Mouse (Mus musculus): Measurements from ENCODE around the gene Ccdc182. TPM values are rescaled to one million over a fixed set of nuclear protein-coding genes. Genes with fewer than 3 reads are reported as not detected.

Gene Ccdc182
- polyA plus RNA-seq (2015; fragmentation: Nextera tagmentation; extraction: Ambion mirVana) = not detected in 2 replicates

DNA sequence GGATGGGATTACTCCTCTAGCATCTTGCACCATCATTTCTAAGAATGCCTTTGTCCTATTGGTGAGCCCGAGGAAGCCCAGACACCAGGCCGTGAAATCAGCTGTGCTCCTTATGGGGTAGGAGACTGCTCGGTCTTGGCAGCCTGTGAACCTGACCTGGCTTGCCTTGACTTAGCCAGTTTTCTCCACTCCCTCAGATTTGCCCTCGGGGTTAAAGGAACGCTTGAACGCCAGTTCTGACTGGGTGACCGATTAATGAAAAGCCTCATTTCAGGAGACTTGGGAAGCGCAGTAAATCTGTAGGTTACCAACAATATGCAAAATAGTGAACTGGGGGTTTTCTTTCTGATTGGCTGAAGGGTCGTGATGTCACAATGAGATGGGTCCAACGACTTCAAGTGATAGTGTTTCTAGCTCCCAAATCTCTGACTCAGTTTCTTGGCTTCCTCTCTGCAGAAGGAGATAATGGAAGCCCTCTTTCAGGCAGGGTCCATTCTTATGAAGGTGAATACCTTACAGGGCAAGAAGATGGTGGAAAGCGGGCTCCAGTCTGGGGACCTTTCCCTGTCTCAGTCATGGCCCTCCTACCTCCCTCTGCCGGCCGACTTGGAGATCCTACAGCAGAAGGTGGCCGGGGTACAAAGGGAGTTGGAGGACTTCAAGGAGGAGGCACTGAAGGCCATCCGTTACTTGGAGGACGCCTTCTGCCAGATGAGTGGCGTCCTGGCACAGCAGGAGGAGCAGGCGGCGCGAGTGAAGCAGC is at the start of gene Ccdc182:
Gene Ccdc182, plus strand, starts transcription at position 428 of the 763 bp plus-strand sequence.
- peaks cover 13% of the 10 kb centered on the region for H3K4me1 ChIP-seq (replicated peaks)
- H3K4me3 ChIP-seq (replicated peaks) = no peak within 1 kb of the TSS; the same call in 1 of the 2 replicates
- no peaks in the 10 kb centered on the region for H3K36me3 ChIP-seq
- H3K27me3 ChIP-seq = peaks cover 39% of the 10 kb centered on the region
- H3K27ac ChIP-seq = no peak within 1 kb of the TSS
- no peaks in the 10 kb centered on the region for H3K9me3 ChIP-seq (replicated peaks)
- no peak for ATAC-seq (ENCODE audit: low read depth)
- DNase-seq = no peak
- H3K4me2 ChIP-seq = peak within 1 kb of the TSS; percentile 40
- H3K9ac ChIP-seq = no peak within 1 kb of the TSS
- WGBS (ENCODE audit: insufficient replicate concordance) = 32% methylated on average over 20 of the region's 20 CpGs

DNA sequence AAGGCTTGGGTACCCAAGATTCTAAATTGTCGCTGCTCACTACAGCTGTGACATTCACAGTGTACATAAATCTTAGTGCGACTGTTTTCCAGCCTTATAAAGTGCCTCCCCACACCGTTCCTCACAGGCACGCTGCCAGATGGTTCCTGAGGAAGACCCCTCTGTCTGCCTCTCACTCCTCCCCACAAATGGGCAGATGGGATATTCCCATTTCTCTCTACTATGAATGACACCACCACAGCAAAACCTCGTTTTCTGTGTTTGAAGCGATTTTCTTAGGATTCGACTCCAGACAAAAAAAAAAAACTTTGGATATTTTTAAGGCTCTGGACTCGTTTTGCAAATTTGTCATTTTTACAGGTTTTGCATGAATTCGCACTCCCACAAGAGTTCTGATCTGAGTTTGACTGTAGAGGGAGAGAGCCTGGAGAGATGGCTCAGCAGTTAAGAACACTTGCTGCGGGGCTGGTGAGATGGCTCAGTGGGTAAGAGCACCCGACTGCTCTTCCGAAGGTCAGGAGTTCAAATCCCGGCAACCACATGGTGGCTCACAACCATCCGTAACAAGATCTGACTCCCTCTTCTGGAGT is 48.2 kb upstream of the Ccdc182 start:
- no peaks in the 10 kb centered on the region for H3K9me3 ChIP-seq (replicated peaks)
- WGBS (ENCODE audit: insufficient replicate concordance) = 71% methylated on average over 14 of the region's 14 CpGs

DNA sequence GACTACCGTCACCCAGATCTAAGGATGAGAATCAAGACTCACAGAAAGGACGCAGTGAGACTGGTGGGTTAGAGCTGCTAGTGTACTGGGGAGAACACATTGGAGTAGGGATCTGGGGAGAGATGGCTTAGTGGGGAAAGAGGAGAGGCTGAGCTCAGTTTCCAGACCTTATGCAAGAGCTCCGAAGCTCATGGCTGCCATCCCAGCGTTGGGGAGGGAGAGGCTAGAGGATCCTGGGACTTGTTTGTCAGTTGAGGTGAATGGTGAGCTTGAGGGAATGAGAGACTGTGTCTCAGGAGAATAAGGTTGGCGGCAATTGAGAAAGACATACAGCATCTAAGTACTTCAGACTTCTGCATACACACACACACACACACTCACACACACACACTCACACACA is 45.2 kb upstream of the Ccdc182 start:
- H3K4me1 ChIP-seq (replicated peaks) = peaks cover 11% of the 10 kb centered on the region; the same call in 1 of the 2 replicates
- H3K9me3 ChIP-seq (replicated peaks) = no peaks in the 10 kb centered on the region
- DNase-seq (no peak), ATAC-seq (ENCODE audit: low read depth) (no peak)
- H3K36me3 ChIP-seq = no peaks in the 10 kb centered on the region
- H3K9ac ChIP-seq = no peak overlapping the region
- 56% methylated on average over 5 of the region's 5 CpGs for whole genome bisulfite sequencing (ENCODE audit: insufficient replicate concordance)
- no peak overlapping the region for H3K4me3 ChIP-seq (replicated peaks)
- H3K27me3 ChIP-seq = peaks cover 7% of the 10 kb centered on the region; the same call in 1 of the 2 replicates
- H3K4me2 ChIP-seq = no peak overlapping the region
- H3K27ac ChIP-seq = no peak overlapping the region

More for the DNA sequence above, 48.2 kb upstream of the Ccdc182 start:
- Histone ChIP-seq H3K9ac (no peak overlapping the region), H3K27ac (no peak overlapping the region), H3K4me3 (replicated peaks) (no peak overlapping the region), H3K4me2 (no peak overlapping the region), H3K36me3 (no peaks in the 10 kb centered on the region), H3K27me3 (no peaks in the 10 kb centered on the region; the same call in 1 of the 2 replicates), H3K4me1 (replicated peaks) (peaks cover 12% of the 10 kb centered on the region; the same call in 1 of the 2 replicates)
- DNase-seq (no peak), ATAC-seq (ENCODE audit: low read depth) (no peak)

DNA sequence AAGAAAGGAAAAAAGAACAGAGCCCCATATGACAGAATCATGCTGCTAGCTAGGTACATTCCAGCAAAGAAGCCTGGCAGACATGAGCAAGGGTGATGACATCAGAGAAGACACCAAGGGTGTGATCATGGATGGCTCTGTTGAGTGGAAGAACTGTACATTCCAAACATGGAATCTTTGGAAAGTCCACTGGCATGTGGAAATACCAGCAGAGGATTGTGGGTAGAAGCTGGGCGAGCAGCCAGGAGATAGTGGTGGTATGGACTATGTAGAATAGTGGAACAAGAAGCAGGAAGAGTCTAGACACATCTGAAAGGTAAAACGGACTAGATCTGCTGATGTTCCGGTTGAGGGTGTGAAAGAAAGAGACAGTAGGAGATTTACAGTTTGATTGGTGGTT is 43.3 kb upstream of the Ccdc182 start:
- ATAC-seq (ENCODE audit: low read depth) (no peak), DNase-seq (no peak)
- Histone ChIP-seq H3K4me2 (no peak overlapping the region), H3K9ac (no peak overlapping the region), H3K27me3 (peaks cover 16% of the 10 kb centered on the region), H3K4me3 (replicated peaks) (no peak overlapping the region), H3K27ac (no peak overlapping the region), H3K36me3 (no peaks in the 10 kb centered on the region), H3K9me3 (replicated peaks) (no peaks in the 10 kb centered on the region), H3K4me1 (replicated peaks) (0 out of 2 replicates have a peak, but pooled peaks cover 8% of the 10 kb centered on the region)
- WGBS (ENCODE audit: insufficient replicate concordance) = 57% methylated on average over 3 of the region's 3 CpGs

DNA sequence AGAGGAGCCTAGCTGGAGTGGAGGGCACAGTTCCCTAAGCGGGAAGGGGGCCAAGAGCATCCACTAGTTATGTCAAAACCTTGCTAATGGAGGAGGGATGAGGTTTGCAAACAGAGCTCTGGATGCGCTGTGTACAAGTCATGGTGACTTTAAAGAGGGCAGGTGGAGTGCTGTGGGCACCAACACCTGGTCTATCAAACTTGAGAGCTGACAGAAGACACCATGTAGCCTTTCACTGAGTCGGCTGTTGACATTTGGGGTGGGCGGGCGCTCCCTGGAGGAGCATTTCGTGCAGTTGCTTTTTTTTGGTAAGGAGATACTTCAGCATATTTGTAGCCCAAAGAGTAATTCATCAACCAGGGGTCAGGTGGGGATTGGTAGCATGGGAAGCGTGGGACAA is 42.6 kb upstream of the Ccdc182 start:
- H3K9ac ChIP-seq = no peak overlapping the region
- H3K27ac ChIP-seq = no peak overlapping the region
- ATAC-seq (ENCODE audit: low read depth) (no peak), DNase-seq (no peak)
- no peaks in the 10 kb centered on the region for H3K36me3 ChIP-seq
- no peak overlapping the region for H3K4me3 ChIP-seq (replicated peaks)
- no peaks in the 10 kb centered on the region for H3K9me3 ChIP-seq (replicated peaks)
- 62% methylated on average over 7 of the region's 7 CpGs for WGBS (ENCODE audit: insufficient replicate concordance)
- H3K27me3 ChIP-seq = peaks cover 22% of the 10 kb centered on the region
- H3K4me1 ChIP-seq (replicated peaks) = 0 out of 2 replicates have a peak, but pooled peaks cover 8% of the 10 kb centered on the region
- H3K4me2 ChIP-seq = no peak overlapping the region

DNA sequence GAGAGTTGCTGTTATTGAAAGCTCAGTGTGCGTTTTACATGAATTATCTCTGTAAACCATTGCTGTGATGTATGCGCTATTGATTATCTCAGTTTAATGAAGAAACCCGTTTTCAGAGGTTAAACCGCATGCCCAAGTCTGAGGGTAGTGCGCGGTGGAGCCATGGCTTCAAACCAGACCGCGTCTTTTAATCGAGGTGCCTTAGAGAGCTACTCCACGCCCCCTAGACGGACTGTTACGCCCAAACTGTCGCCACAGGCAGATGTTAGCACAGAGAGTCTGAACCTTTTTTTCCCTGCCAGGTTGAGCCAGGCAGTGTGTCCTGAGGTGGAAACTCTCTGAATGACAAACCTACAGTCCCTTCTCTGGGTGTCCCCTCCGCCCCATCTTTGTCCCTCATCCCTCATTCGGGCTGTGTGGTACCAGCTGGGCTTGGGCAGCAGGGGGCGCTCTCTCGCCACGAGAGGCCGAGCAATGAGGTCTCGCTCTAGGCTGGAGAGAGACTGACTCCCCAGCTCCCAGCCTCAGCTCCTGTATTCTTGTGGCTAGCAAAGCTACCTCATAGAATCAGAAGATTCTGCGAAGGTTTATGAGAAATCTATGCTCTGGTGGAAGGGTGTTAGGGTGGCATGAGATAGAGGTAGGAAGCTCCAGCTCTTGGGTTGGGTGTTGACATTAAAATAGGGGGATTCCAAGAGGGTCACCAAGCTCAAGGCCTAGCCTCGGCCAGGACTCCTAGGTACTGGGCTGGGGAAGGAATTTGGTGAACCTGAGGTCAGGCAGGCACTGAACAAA is 41.7 kb upstream of the Ccdc182 start:
- no peaks in the 10 kb centered on the region for H3K36me3 ChIP-seq
- H3K4me3 ChIP-seq (replicated peaks) = no peak overlapping the region
- ATAC-seq (ENCODE audit: low read depth) = no peak
- peak; percentile 53 for DNase-seq
- no peak overlapping the region; the same call in 1 of the 2 replicates for H3K4me2 ChIP-seq
- H3K27ac ChIP-seq = no peak overlapping the region
- 14% methylated on average over 22 of the region's 22 CpGs for WGBS (ENCODE audit: insufficient replicate concordance)
- peaks cover 22% of the 10 kb centered on the region for H3K27me3 ChIP-seq
- no peak overlapping the region for H3K9ac ChIP-seq
- H3K4me1 ChIP-seq (replicated peaks) = 0 out of 2 replicates have a peak, but pooled peaks cover 8% of the 10 kb centered on the region
- H3K9me3 ChIP-seq (replicated peaks) = no peaks in the 10 kb centered on the region

DNA sequence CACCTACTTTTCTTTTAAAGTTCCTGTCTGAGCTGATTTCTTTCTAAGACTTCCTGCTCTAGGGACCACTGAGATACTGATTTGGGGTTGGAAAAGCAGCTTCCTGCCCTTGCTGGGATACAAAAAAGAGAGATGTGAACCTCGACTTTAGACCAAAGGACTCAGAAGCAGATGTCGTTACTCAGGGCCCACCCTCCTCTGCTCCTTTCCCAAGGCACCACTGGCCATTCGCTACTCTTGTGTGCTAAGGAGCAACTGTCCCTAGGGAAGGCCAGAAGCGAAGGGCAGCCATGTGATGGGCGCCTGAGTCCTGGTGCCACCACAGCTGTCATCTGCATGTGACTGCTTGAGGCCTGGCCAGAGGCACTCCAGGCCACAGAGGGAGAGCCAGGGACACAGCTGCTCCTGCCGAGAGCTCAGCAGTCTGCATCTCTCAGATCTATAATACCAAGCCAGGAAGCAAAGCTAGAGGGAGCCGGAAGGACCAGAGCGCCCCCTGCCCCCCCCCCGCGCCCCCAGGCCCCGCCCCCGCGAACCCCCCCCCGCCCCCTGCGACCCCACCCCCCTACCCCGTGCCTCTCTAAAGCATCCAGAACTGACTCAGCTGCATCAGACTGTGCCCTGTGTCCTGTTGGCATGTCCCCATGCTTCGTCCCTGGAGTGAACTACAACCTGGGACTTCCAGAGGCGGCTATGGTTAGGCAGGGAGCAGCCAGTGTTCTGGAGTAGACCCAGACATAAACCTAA is 40.9 kb upstream of the Ccdc182 start:
- DNase-seq = no peak

DNA sequence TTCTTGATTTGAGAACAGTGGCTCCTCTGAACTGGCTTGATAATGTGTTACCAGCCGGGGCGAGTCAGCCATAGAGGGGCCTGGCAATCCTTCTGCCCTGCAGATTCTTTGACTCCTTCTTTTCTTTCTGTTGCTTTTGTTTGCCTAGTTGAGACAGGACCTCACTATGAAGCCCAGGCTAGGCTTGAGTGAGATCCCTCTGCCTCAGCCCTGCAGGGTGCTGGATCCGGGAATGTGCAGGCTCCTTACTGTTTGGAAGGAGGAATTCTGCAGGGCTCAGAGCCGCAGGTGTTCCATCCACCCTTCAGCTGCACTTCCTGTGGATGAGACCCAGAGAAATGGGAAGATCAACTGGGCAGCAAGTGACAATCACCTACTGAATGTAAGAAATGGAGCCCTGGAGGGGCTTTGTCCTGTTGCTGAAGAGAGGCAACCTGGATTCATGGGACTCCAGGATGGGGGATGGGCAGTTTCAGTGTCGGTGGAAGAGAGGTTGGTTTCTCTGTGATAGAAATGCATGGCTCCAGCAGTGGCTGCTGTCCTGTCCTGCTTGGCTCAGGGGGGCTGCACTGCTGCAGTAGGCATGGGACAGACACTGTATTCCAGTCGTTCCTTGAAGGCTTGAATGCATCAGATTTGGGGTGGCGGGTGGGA is 40.2 kb upstream of the Ccdc182 start:
- Histone ChIP-seq H3K4me2 (no peak overlapping the region), H3K27ac (no peak overlapping the region), H3K4me1 (replicated peaks) (0 out of 2 replicates have a peak, but pooled peaks cover 8% of the 10 kb centered on the region), H3K36me3 (no peaks in the 10 kb centered on the region), H3K4me3 (replicated peaks) (no peak overlapping the region), H3K9ac (no peak overlapping the region), H3K9me3 (replicated peaks) (no peaks in the 10 kb centered on the region; the same call in 1 of the 2 replicates), H3K27me3 (peaks cover 22% of the 10 kb centered on the region)
- no peak for ATAC-seq (ENCODE audit: low read depth)
- 56% methylated on average over 7 of the region's 7 CpGs for WGBS (ENCODE audit: insufficient replicate concordance)
- DNase-seq = no peak

More for the DNA sequence above, 40.9 kb upstream of the Ccdc182 start:
- no peak overlapping the region for H3K4me2 ChIP-seq
- H3K9ac ChIP-seq = no peak overlapping the region
- no peak overlapping the region for H3K27ac ChIP-seq
- no peak for ATAC-seq (ENCODE audit: low read depth)
- H3K4me1 ChIP-seq (replicated peaks) = 0 out of 2 replicates have a peak, but pooled peaks cover 8% of the 10 kb centered on the region
- no peak overlapping the region for H3K4me3 ChIP-seq (replicated peaks)
- 21% methylated on average over 18 of the region's 18 CpGs for WGBS (ENCODE audit: insufficient replicate concordance)
- peaks cover 22% of the 10 kb centered on the region for H3K27me3 ChIP-seq
- H3K9me3 ChIP-seq (replicated peaks) = no peaks in the 10 kb centered on the region; the same call in 1 of the 2 replicates
- H3K36me3 ChIP-seq = no peaks in the 10 kb centered on the region

DNA sequence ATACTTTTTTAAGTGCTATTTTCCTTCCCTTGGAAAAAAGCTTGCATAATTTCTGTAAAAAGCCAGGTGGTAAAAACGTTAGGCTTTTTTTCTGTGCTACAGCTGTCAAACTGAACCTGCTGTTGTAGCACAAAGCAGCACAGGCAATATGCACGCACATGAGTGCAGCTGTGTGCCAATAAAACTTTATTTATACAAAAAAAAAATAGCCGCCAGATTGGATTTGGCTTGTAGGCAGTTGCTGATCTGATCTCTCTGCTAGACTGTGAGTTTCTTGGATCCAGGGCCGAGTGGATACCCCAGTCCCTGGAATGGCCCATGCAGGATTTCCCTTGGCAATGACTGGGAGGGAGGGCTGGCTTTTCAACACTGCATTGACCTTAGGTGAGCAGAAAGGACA is 36.2 kb upstream of the Ccdc182 start:
- ATAC-seq (ENCODE audit: low read depth) = no peak

DNA sequence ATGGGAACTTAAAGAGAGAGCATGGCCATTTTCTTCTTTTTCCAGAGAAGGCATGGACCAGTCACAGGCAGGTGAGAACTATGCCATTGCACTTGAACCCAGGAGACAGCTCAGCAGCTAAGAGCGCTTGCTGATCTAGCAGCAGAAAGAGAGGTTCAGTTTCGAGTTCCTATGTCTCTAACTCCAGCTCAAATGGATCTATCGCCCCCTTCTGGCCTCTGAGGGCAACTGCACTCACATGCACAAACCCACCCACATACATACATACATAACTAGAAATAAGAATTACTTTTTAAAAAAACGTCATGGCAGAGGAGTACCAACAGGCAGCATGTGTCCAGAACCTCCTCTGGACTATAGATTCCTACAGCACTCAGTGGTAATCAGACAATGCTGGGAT is 35.6 kb upstream of the Ccdc182 start:
- Histone ChIP-seq H3K4me2 (no peak overlapping the region), H3K36me3 (no peaks in the 10 kb centered on the region), H3K4me1 (replicated peaks) (no peaks in the 10 kb centered on the region), H3K9ac (no peak overlapping the region), H3K27ac (no peak overlapping the region), H3K27me3 (peaks cover 32% of the 10 kb centered on the region), H3K4me3 (replicated peaks) (no peak overlapping the region), H3K9me3 (replicated peaks) (no peaks in the 10 kb centered on the region; the same call in none of the 2 replicates)
- no peak for DNase-seq
- ATAC-seq (ENCODE audit: low read depth) = no peak
- 61% methylated on average over 4 of the region's 4 CpGs for WGBS (ENCODE audit: insufficient replicate concordance)

More for the DNA sequence above, 36.2 kb upstream of the Ccdc182 start:
- WGBS (ENCODE audit: insufficient replicate concordance) = 54% methylated on average over 4 of the region's 4 CpGs
- Histone ChIP-seq H3K4me2 (no peak overlapping the region), H3K4me3 (replicated peaks) (no peak overlapping the region), H3K4me1 (replicated peaks) (0 out of 2 replicates have a peak, but pooled peaks cover 3% of the 10 kb centered on the region), H3K9me3 (replicated peaks) (no peaks in the 10 kb centered on the region; the same call in none of the 2 replicates), H3K27me3 (peaks cover 34% of the 10 kb centered on the region), H3K9ac (no peak overlapping the region), H3K36me3 (no peaks in the 10 kb centered on the region), H3K27ac (no peak overlapping the region)
- DNase-seq = no peak

Data from liver, embryonic 13.5 days (tissue).